Comparison of ENCODE assay signal across 12 mouse cellular contexts in genomic region chr8:114801428-114802134, GRCm38 (mm10).
A peak's percentile ranks its signal among the peaks of the same experiment; 100 is the strongest.
DNase-seq lines count a peak whose midpoint lies in the region; ATAC-seq lines count a peak whose summit lies in the region.
"Had no signal": no experiment of that assay in that cellular context is flagged by ENCODE, and none has a peak within 500 bp of the region (broad histone marks: within the 10 kb centered on the region; RNA-seq: fewer than 3 reads in every experiment).

No protein-coding gene starts in this region.

- DNase-seq in embryo, embryonic 9.5 days (ENCODE audit: extremely low spot score): peak; percentile 22
- no peak for DNase-seq in embryo, embryonic 10 days (ENCODE audit: low spot score)
- peak; percentile 46 to 55 for DNase-seq in spleen, postnatal 36 days (ENCODE audit: low spot score in 2 of 2)
- no peak for DNase-seq in spleen, adult 18-20 months
- peak; percentile 91 for DNase-seq in induced T-regulatory cell, adult 2 months (ENCODE audit: low read depth)
- no peak for DNase-seq in urinary bladder, postnatal 36 days (ENCODE audit: low spot score in 2 of 2)
- no peak for DNase-seq in right cerebral cortex, adult 2 months (ENCODE audit: low spot score in 2 of 2)
- DNase-seq: cerebellum, adult 8-10 months; kidney, adult 9 months; layer of hippocampus, adult 9-11 months; right cerebral cortex, postnatal 25 days had no signal

- ATAC-seq in monocyte, adult 5-6 weeks (replicated peaks; ENCODE audit: insufficient number of reproducible peaks, low FRiP score, low TSS enrichment, poor library complexity, severe bottlenecking): 0 out of 2 replicates have a peak, but pooled peaks have one; percentile 33

Comparison
In these comparisons a context has a peak if more than half of its experiments do, and no peak if none do; other contexts are left out.
1. DNase-seq: peak in embryo, embryonic 9.5 days (single experiment), spleen, postnatal 36 days (2 of 2) and induced T-regulatory cell, adult 2 months (single experiment); none in embryo, embryonic 10 days (single experiment), spleen, adult 18-20 months (0 of 2), urinary bladder, postnatal 36 days (0 of 2) and right cerebral cortex, adult 2 months (0 of 2).